14 mouse cellular contexts compared by ENCODE assay signal in the genomic region with DNA sequence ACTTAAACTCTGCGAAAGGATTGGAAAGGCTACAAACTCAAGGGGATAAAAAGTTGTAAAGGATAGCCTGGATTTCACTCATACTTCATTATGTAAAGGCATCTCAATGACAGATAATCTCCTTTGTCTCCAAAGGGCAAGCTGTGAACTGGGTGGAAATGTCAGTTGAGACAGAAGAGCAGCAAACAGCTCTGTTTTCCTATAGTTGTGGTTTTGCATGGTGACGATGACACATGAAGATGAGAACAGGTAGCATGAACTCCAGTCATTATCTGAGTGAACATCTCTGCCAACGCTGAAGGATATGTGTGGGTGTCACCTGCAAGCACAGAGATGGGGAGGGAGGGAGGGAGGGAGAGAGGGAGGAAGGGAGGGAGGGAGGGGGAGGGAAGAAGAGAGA.
DNase-seq lines count a peak whose midpoint lies in the region; ATAC-seq lines count a peak whose summit lies in the region.
"Had no signal": no experiment of that assay in that cellular context is flagged by ENCODE, and none has a peak within 500 bp of the region (broad histone marks: within the 10 kb centered on the region; RNA-seq: fewer than 3 reads in every experiment).

No protein-coding gene starts in this region.

- peak; percentile 20 for DNase-seq in lung, postnatal 25 days (ENCODE audit: low spot score)
- no peak for DNase-seq in lung, postnatal 4 days
- DNase-seq in thymus, postnatal 14 days = peak; percentile 71
- no peak for DNase-seq in layer of hippocampus, postnatal 10 days (ENCODE audit: low spot score in 2 of 2)
- DNase-seq in neural tube, embryonic 10.5 days (ENCODE audit: extremely low spot score, low spot score) = no peak
- DNase-seq: adrenal gland, postnatal 36 days; cerebellum, adult 9-10 months; gastrocnemius, postnatal 36 days; heart, postnatal 14 days; kidney, adult 18-20 months; right cerebral cortex, postnatal 14 days had no signal

- ATAC-seq in CD4-positive, CD25-positive, alpha-beta regulatory T cell, adult 4 months = peak; percentile 80
- ATAC-seq in inflammation-experienced regulatory T-cells, adult 6 months = peak; percentile 79
- ATAC-seq: forebrain, embryonic 16.5 days had no signal

Comparison
In these comparisons a context has a peak if more than half of its experiments do, and no peak if none do; other contexts are left out.
1. DNase-seq: peak in lung, postnatal 25 days (single experiment) and thymus, postnatal 14 days (single experiment); none in lung, postnatal 4 days (0 of 2), layer of hippocampus, postnatal 10 days (0 of 2) and neural tube, embryonic 10.5 days (single experiment).